Mouse (Mus musculus): ENCODE measurements at regions not wholly inside any gene's neighbourhood (a gene's known extent, or its start where the extent isn't known, plus 50 kb on each side); places are given as distances from the start of the nearest gene placed in this dataset.

- H3K9ac ChIP-seq (replicated peaks): no peak overlapping the region
- no peak for ATAC-seq (ENCODE audit: low FRiP score, low read depth)
- no peaks in the 10 kb centered on the region for H3K9me3 ChIP-seq
- H3K27ac ChIP-seq (replicated peaks): no peak overlapping the region
- H3K4me2 ChIP-seq (replicated peaks): no peak overlapping the region
- no peaks in the 10 kb centered on the region for H3K27me3 ChIP-seq
- WGBS: 66% methylated on average over 6 of the region's 6 CpGs
- H3K4me1 ChIP-seq: no peaks in the 10 kb centered on the region
- no peaks in the 10 kb centered on the region for H3K36me3 ChIP-seq
- no peak overlapping the region for H3K4me3 ChIP-seq
These were observed 106.3 kb downstream of the Vegfa start for GRCm38 (mm10) chr17:45925845-45926244.

DNA sequence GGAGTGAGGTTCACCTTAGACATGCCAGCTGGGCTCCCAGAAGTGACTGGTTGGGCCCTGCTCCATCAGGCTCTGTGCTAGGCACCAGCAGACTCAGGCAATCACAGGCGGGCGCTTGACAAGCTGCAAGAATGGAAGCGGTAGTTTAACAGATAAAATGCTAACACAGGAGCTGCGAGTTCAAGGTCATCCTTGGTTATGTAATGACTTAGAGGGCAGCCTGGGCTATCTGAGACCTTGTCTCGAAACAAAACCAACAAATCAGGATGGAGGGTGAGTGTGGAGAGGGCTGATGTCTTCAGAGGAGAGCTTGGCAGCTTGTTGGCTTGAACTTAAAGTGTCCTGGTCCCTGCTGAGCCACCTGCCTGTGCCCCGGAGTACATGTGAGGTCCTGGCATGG, 107.6 kb downstream of the Vegfa start:
- WGBS: 88% methylated on average over 6 of the region's 6 CpGs
- no peak overlapping the region for H3K4me3 ChIP-seq
- no peaks in the 10 kb centered on the region for H3K9me3 ChIP-seq
- no peaks in the 10 kb centered on the region for H3K36me3 ChIP-seq
- H3K9ac ChIP-seq (replicated peaks): no peak overlapping the region
- ATAC-seq (ENCODE audit: low FRiP score, low read depth): no peak
- no peak overlapping the region for H3K27ac ChIP-seq (replicated peaks)
- no peaks in the 10 kb centered on the region for H3K4me1 ChIP-seq
- H3K27me3 ChIP-seq: no peaks in the 10 kb centered on the region
- no peak overlapping the region for H3K4me2 ChIP-seq (replicated peaks)

GRCm38 (mm10) chr17:45923217-45923730, 108.9 kb downstream of the Vegfa start:
- H3K36me3 ChIP-seq: no peaks in the 10 kb centered on the region
- no peaks in the 10 kb centered on the region for H3K4me1 ChIP-seq
- H3K27me3 ChIP-seq: no peaks in the 10 kb centered on the region

GRCm38 (mm10) chr17:45917647-45918046, 114.5 kb downstream of the Vegfa start:
- H3K4me1 ChIP-seq: no peaks in the 10 kb centered on the region
- no peaks in the 10 kb centered on the region for H3K9me3 ChIP-seq
- H3K36me3 ChIP-seq: no peaks in the 10 kb centered on the region
- H3K27me3 ChIP-seq: no peaks in the 10 kb centered on the region
- no peak for ATAC-seq (ENCODE audit: low FRiP score, low read depth)
- 98% methylated on average over 2 of the region's 2 CpGs for WGBS
- no peak overlapping the region for H3K27ac ChIP-seq (replicated peaks)
- H3K9ac ChIP-seq (replicated peaks): no peak overlapping the region
- H3K4me2 ChIP-seq (replicated peaks): no peak overlapping the region
- no peak overlapping the region for H3K4me3 ChIP-seq

More at GRCm38 (mm10) chr17:45923217-45923730, 108.9 kb downstream of the Vegfa start:
- Histone ChIP-seq H3K4me2 (replicated peaks) (no peak overlapping the region), H3K27ac (replicated peaks) (no peak overlapping the region), H3K9me3 (no peaks in the 10 kb centered on the region), H3K4me3 (no peak overlapping the region), H3K9ac (replicated peaks) (no peak overlapping the region)
- ATAC-seq (ENCODE audit: low FRiP score, low read depth): no peak
- WGBS: 83% methylated on average over 8 of the region's 8 CpGs

GRCm38 (mm10) chr17:45916937-45917336, 115.2 kb downstream of the Vegfa start:
- H3K27me3 ChIP-seq: no peaks in the 10 kb centered on the region
- H3K36me3 ChIP-seq: no peaks in the 10 kb centered on the region
- ATAC-seq (ENCODE audit: low FRiP score, low read depth): no peak
- H3K9ac ChIP-seq (replicated peaks): no peak overlapping the region
- H3K4me2 ChIP-seq (replicated peaks): no peak overlapping the region
- H3K4me1 ChIP-seq: no peaks in the 10 kb centered on the region
- H3K9me3 ChIP-seq: no peaks in the 10 kb centered on the region
- H3K4me3 ChIP-seq: no peak overlapping the region
- no peak overlapping the region for H3K27ac ChIP-seq (replicated peaks)
- WGBS: 79% methylated on average over 4 of the region's 4 CpGs

DNA sequence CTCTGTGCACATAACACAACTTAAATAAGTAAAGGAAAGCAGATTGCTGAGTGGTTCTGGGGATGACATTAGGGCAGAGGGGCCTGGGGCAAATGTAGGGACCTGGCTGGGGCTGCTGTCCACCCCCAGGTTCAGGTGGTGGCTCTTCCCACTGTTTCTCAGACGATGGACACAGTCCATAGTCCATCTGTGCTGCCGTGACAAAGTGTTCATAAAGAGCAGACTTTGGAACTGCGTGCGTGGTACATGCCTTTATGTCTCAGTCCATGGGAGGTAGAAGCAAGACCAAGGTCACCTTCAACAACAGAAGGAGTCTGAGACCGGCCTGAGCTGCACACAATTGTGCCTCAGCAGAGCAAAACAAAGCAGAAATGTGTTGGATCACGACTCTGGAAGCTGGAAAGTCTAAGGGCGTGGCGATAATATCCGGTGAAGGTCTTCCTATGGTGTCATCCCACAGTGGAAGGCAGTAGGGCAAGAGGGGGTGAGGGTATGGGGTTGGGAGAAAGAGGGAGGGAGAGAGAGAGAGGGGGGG, 117.4 kb downstream of the Vegfa start:
- Histone ChIP-seq H3K4me1 (no peaks in the 10 kb centered on the region), H3K9me3 (no peaks in the 10 kb centered on the region), H3K27ac (replicated peaks) (no peak overlapping the region), H3K9ac (replicated peaks) (no peak overlapping the region), H3K4me2 (replicated peaks) (no peak overlapping the region), H3K27me3 (no peaks in the 10 kb centered on the region), H3K4me3 (no peak overlapping the region), H3K36me3 (no peaks in the 10 kb centered on the region)
- ATAC-seq (ENCODE audit: low FRiP score, low read depth): no peak
- WGBS: 89% methylated on average over 9 of the region's 9 CpGs

DNA sequence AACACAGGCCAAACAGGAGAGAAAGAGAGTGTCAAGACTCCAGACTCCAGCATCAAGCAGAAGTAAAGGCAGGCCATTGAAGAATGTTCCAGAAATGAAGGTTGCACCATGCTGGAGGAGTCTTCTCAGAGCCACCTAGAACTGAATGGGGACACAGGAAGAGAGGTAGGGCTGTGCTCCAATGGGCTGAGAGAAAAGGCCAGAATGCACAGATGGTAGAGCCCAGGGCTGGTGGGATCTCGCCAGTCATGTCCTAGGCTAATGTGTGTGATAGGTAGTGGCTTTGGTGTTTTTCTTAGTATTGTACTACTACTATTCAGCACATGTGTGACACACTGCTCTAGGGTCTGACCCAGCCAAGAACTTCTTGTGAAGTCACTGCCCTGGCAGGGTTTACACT, 117.9 kb downstream of the Vegfa start:
- Histone ChIP-seq H3K9ac (replicated peaks) (no peak overlapping the region), H3K4me2 (replicated peaks) (no peak overlapping the region), H3K27me3 (no peaks in the 10 kb centered on the region), H3K27ac (replicated peaks) (no peak overlapping the region), H3K36me3 (no peaks in the 10 kb centered on the region), H3K4me1 (no peaks in the 10 kb centered on the region), H3K4me3 (no peak overlapping the region), H3K9me3 (no peaks in the 10 kb centered on the region)
- ATAC-seq (ENCODE audit: low FRiP score, low read depth): no peak
- WGBS: 79% methylated on average over 1 of the region's 1 CpGs

DNA sequence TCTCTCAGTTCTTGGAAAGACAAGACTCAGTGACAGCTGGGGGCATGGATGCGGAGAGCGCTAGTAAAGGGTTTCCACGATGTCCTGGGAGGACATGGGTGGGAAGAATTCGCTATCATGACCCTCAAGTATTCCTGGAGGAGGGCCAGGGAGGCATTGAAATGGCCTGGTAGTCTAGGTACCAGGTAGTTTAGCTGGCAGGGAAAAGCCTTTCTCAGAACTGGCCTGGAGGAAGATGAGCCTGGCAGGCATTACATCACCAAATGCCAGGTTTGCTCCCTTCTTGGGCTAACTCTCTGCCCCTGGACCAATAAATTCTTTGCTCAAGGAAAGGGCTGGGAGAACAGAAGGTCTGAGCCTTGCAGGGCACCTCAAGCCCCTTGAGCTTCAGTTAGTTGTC, 118.5 kb downstream of the Vegfa start:
- Histone ChIP-seq H3K9ac (replicated peaks) (no peak overlapping the region), H3K4me3 (no peak overlapping the region), H3K27me3 (no peaks in the 10 kb centered on the region), H3K27ac (replicated peaks) (no peak overlapping the region), H3K4me1 (no peaks in the 10 kb centered on the region), H3K4me2 (replicated peaks) (no peak overlapping the region), H3K9me3 (no peaks in the 10 kb centered on the region), H3K36me3 (no peaks in the 10 kb centered on the region)
- WGBS: 93% methylated on average over 4 of the region's 4 CpGs
- no peak for ATAC-seq (ENCODE audit: low FRiP score, low read depth)

- Histone ChIP-seq H3K4me3 (no peak overlapping the region), H3K9ac (replicated peaks) (no peak overlapping the region), H3K4me2 (replicated peaks) (no peak overlapping the region), H3K4me1 (no peaks in the 10 kb centered on the region; the same call in 1 of the 2 replicates), H3K27ac (replicated peaks) (no peak overlapping the region), H3K9me3 (no peaks in the 10 kb centered on the region), H3K27me3 (peaks cover 4% of the 10 kb centered on the region; the same call in 1 of the 2 replicates), H3K36me3 (no peaks in the 10 kb centered on the region)
- no peak for ATAC-seq (ENCODE audit: low FRiP score, low read depth)
- WGBS: 100% methylated on average over 3 of the region's 3 CpGs
These were observed 120.0 kb downstream of the Vegfa start for GRCm38 (mm10) chr17:45912165-45912564.

DNA sequence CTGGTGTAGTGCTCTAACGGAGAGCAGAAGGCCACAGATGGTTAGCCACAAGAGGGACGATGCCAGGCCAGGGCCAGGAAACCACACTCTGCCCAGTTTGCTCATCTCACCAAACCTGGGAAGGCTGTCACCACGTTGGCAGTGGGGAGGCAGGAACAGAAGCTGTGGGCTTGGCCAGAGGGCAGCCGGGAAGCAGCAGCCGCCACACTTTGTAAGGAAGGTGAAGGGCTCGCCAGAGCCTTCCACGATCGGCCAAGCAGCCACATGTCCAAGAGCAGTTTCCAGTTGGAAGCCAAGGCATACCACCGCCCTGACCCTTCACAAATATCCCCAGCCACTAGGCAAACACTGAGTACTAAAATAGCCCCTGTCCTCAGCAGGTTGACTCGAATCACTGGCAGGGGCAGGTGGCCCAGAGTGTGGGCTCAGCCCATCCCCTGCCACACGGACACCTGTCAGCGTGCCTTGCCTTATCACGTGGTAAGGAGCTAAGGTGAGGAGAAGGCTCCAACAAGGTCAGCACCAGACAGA, 120.9 kb downstream of the Vegfa start:
- WGBS: 91% methylated on average over 13 of the region's 13 CpGs
- Histone ChIP-seq H3K9me3 (no peaks in the 10 kb centered on the region), H3K4me3 (no peak overlapping the region), H3K4me2 (replicated peaks) (no peak overlapping the region), H3K9ac (replicated peaks) (no peak overlapping the region), H3K4me1 (no peaks in the 10 kb centered on the region; the same call in 1 of the 2 replicates), H3K27ac (replicated peaks) (no peak overlapping the region), H3K36me3 (no peaks in the 10 kb centered on the region), H3K27me3 (peaks cover 6% of the 10 kb centered on the region; the same call in 1 of the 2 replicates)
- no peak for ATAC-seq (ENCODE audit: low FRiP score, low read depth)

DNA sequence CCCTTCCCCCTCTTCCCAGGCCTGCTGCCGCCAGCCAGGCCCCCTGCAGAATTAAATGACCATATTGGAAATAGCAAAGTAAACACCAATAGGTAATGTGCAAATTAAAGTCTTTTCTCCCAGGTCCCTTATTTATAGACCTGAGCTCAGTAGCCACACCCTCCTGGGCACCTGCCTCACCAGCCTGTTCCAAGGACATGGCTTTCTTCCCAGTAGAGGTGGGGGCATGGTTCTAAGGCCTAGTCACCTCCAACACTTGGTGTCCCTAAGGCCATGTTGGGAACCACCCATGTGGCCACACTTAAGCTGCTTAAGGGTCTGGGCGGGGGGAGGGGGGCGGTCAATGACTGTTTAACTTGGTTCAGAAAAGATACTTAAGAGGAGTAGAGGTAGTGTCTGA, 121.9 kb downstream of the Vegfa start:
- H3K9me3 ChIP-seq: no peaks in the 10 kb centered on the region
- no peak overlapping the region for H3K9ac ChIP-seq (replicated peaks)
- 83% methylated on average over 3 of the region's 3 CpGs for WGBS
- H3K4me2 ChIP-seq (replicated peaks): no peak overlapping the region
- H3K4me3 ChIP-seq: no peak overlapping the region
- H3K27ac ChIP-seq (replicated peaks): no peak overlapping the region
- no peaks in the 10 kb centered on the region; the same call in 1 of the 2 replicates for H3K4me1 ChIP-seq
- peaks cover 6% of the 10 kb centered on the region; the same call in 1 of the 2 replicates for H3K27me3 ChIP-seq
- ATAC-seq (ENCODE audit: low FRiP score, low read depth): no peak
- H3K36me3 ChIP-seq: no peaks in the 10 kb centered on the region

DNA sequence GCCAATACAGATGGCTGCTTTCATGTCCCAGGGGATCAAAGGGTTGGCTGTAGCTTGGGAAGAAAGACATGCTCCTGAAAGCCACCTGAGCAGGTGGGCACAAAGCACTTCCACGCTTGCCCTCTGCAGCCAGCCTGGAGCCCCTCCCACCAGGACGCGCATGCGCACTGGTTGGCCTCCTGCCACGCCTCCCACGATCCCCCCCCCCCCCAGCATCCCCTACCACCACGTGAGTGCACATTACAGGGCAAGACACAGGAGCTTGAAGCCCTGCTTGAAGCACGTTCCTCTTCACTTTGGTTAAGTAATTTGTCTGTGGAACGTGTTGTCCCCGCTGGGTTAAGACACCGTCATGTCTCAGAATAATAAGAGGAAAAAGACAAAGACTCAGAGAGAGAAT, 124.6 kb downstream of the Vegfa start:
- H3K27ac ChIP-seq (replicated peaks): no peak overlapping the region
- H3K9ac ChIP-seq (replicated peaks): no peak overlapping the region
- no peaks in the 10 kb centered on the region for H3K36me3 ChIP-seq
- no peak overlapping the region for H3K4me2 ChIP-seq (replicated peaks)
- H3K9me3 ChIP-seq: no peaks in the 10 kb centered on the region
- WGBS: 64% methylated on average over 11 of the region's 11 CpGs
- no peak for ATAC-seq (ENCODE audit: low FRiP score, low read depth)
- peaks cover 6% of the 10 kb centered on the region; the same call in 1 of the 2 replicates for H3K27me3 ChIP-seq
- H3K4me1 ChIP-seq: no peaks in the 10 kb centered on the region; the same call in 1 of the 2 replicates
- H3K4me3 ChIP-seq: no peak overlapping the region

DNA sequence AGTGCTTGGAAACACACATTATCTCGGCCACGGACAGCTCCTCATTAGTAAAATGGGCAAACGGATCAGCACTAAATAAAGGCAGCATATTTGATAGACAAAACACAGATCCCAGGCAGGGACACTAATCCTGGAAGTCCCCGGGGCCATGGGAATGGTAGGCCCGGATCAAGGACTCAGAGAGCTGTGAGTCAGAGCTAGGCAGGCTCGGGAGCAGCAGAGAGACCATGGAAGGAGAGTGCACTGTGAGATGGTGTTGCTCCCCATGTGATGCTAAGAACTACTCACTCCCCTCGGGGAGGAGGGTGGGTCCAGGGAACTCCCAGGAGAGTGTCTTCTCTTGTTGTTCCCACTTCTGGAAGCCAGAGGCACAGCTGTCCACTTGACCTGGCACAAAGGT, 126.6 kb downstream of the Vegfa start:
- 60% methylated on average over 7 of the region's 7 CpGs for WGBS
- no peaks in the 10 kb centered on the region for H3K9me3 ChIP-seq
- no peak overlapping the region for H3K9ac ChIP-seq (replicated peaks)
- no peak for ATAC-seq (ENCODE audit: low FRiP score, low read depth)
- H3K27me3 ChIP-seq: peaks cover 6% of the 10 kb centered on the region; the same call in 1 of the 2 replicates
- no peak overlapping the region for H3K4me3 ChIP-seq
- H3K4me2 ChIP-seq (replicated peaks): no peak overlapping the region
- H3K27ac ChIP-seq (replicated peaks): no peak overlapping the region
- no peaks in the 10 kb centered on the region for H3K36me3 ChIP-seq
- H3K4me1 ChIP-seq: no peaks in the 10 kb centered on the region; the same call in 1 of the 2 replicates
